Mouse (Mus musculus) CH12.LX (cell line): ENCODE data around the gene Efcab3. TPM values are rescaled to one million over a fixed set of nuclear protein-coding genes. Genes with fewer than 3 reads are reported as not detected.
A peak's percentile ranks its signal among the peaks of the same experiment; 100 is the strongest.

Source experiments
- DNase-seq: peaks from one replicate; pipeline ENCODE4 v3.0.0-alpha.2; 2013; ENCODE audit errors: extremely low read depth
- H3K27ac ChIP-seq: 2 replicates; pipeline ENCODE4 v1.5.1; 2012; ENCODE audit warnings: low read depth, mild to moderate bottlenecking, control low read depth, moderate library complexity; ENCODE audit not compliant: insufficient read depth
- H3K27me3 ChIP-seq: replicated peaks from 2 replicates; pipeline ENCODE3; 2012; ENCODE audit warnings: inconsistent platforms
- H3K36me3 ChIP-seq, 2 experiments: replicated peaks in 1 of 2; 2 replicates each; pipeline versions ENCODE3 to v1.6.1; 2012; ENCODE audit warnings: inconsistent platforms in 1 of 2, low read length in 1 of 2, mild to moderate bottlenecking in 1 of 2, mixed read lengths in 1 of 2, moderate library complexity in 1 of 2; ENCODE audit not compliant: control insufficient read depth in 1 of 2, insufficient read depth in 1 of 2
- H3K4me1 ChIP-seq, 2 experiments: 2 replicates each; pipeline ENCODE4 v1.6.1; 2012; ENCODE audit warnings: inconsistent platforms in 1 of 2, moderate library complexity in 1 of 2; ENCODE audit not compliant: insufficient read depth in 2 of 2, control insufficient read depth in 1 of 2
- H3K4me2 ChIP-seq: 2 replicates; pipeline ENCODE4 v1.6.1; 2012; ENCODE audit warnings: low read depth, mild to moderate bottlenecking, control low read depth; ENCODE audit not compliant: poor library complexity, insufficient read depth, severe bottlenecking
- H3K4me3 ChIP-seq, 3 experiments: fragments of 150-350 bp in 1 of 3; sonication (generic) in 1 of 3; replicated peaks in 1 of 3; 2 replicates each; pipeline versions ENCODE3 to v1.5.1; 2011 to 2012; ENCODE audit warnings: low read depth in 2 of 3, low read length in 2 of 3, mild to moderate bottlenecking in 2 of 3, moderate library complexity in 2 of 3, control low read depth in 1 of 3, improper control_type of control experiment in 1 of 3, inconsistent platforms in 1 of 3, mixed read lengths in 1 of 3; ENCODE audit not compliant: poor library complexity in 1 of 3
- H3K79me2 ChIP-seq: replicated peaks from 2 replicates; pipeline ENCODE4 v1.6.1; 2012; ENCODE audit warnings: mild to moderate bottlenecking, moderate library complexity; ENCODE audit not compliant: control insufficient read depth, poor library complexity, insufficient read depth, severe bottlenecking; ENCODE audit errors: extremely low read depth
- H3K9ac ChIP-seq: 2 replicates; pipeline ENCODE4 v1.6.1; 2012; ENCODE audit warnings: low read depth, mild to moderate bottlenecking, control low read depth, moderate library complexity; ENCODE audit not compliant: insufficient read depth
- H3K9me3 ChIP-seq: replicated peaks from 2 replicates; pipeline ENCODE3; 2012; ENCODE audit warnings: low read length, inconsistent platforms, mixed read lengths
- BHLHE40 ChIP-seq: IDR thresholded peaks from 2 replicates; pipeline ENCODE4 v1.6.1; 2011; ENCODE audit warnings: mild to moderate bottlenecking, low read depth, low read length, improper control_type of control experiment
- CTCF ChIP-seq, 2 experiments: IDR thresholded peaks in 1 of 2; conservative IDR thresholded peaks in 1 of 2; 2 replicates each; pipeline ENCODE4 v1.5.1; 2011 to 2012; ENCODE audit warnings: low read depth in 2 of 2, low read length in 2 of 2, improper control_type of control experiment in 1 of 2, inconsistent platforms in 1 of 2, mild to moderate bottlenecking in 1 of 2, moderate library complexity in 1 of 2
- E2F4 ChIP-seq: IDR thresholded peaks from 2 replicates; pipeline ENCODE4 v1.6.1; 2011; ENCODE audit warnings: low read depth, low read length, improper control_type of control experiment; ENCODE audit not compliant: insufficient replicate concordance
- EP300 ChIP-seq: IDR thresholded peaks from 2 replicates; pipeline ENCODE4 v1.6.1; 2011; ENCODE audit warnings: low read length, improper control_type of control experiment
- ETS1 ChIP-seq: conservative IDR thresholded peaks from 2 replicates; pipeline ENCODE4 v1.6.1; 2012; ENCODE audit warnings: low read depth, mild to moderate bottlenecking, inconsistent platforms, low read length, improper control_type of control experiment, moderate library complexity
- GABPA ChIP-seq: IDR thresholded peaks from 2 replicates; pipeline ENCODE4 v1.6.1; 2012; ENCODE audit warnings: low read depth, low read length, improper control_type of control experiment, inconsistent platforms; ENCODE audit not compliant: insufficient replicate concordance
- HCFC1 ChIP-seq: IDR thresholded peaks from 2 replicates; pipeline ENCODE4 v1.6.1; 2012; ENCODE audit warnings: low read depth, mild to moderate bottlenecking, inconsistent platforms, low read length, improper control_type of control experiment
- IRF4 ChIP-seq: IDR thresholded peaks from 2 replicates; pipeline ENCODE4 v1.6.1; 2014; ENCODE audit warnings: low read depth, mild to moderate bottlenecking, inconsistent platforms, low read length, improper control_type of control experiment
- JUN ChIP-seq: IDR thresholded peaks from 2 replicates; pipeline ENCODE4 v1.6.1; 2011; ENCODE audit warnings: low read depth, mild to moderate bottlenecking, low read length, improper control_type of control experiment, moderate library complexity; ENCODE audit not compliant: insufficient read depth
- JUND ChIP-seq: conservative IDR thresholded peaks from 2 replicates; pipeline ENCODE4 v1.6.1; 2011; ENCODE audit warnings: low read depth, low read length, improper control_type of control experiment
- KAT2A ChIP-seq: IDR thresholded peaks from 2 replicates; pipeline ENCODE4 v1.6.1; 2012; ENCODE audit warnings: low read length, improper control_type of control experiment, inconsistent platforms; ENCODE audit not compliant: insufficient replicate concordance
- MAFK ChIP-seq: IDR thresholded peaks from 2 replicates; pipeline ENCODE4 v1.6.1; 2011; ENCODE audit warnings: low read length, improper control_type of control experiment; ENCODE audit not compliant: insufficient replicate concordance
- MEF2A ChIP-seq: IDR thresholded peaks from 2 replicates; pipeline ENCODE4 v1.6.1; 2014; ENCODE audit warnings: low read depth, mild to moderate bottlenecking, inconsistent platforms, low read length, improper control_type of control experiment, borderline replicate concordance
- MXI1 ChIP-seq: IDR thresholded peaks from 2 replicates; pipeline ENCODE4 v1.6.1; 2011; ENCODE audit warnings: mild to moderate bottlenecking, low read depth, low read length, improper control_type of control experiment
- MYC ChIP-seq: IDR thresholded peaks from 2 replicates; pipeline ENCODE4 v1.6.1; 2011; ENCODE audit warnings: low read depth, mild to moderate bottlenecking, improper control_type of control experiment, low read length
- NELFE ChIP-seq: IDR thresholded peaks from 2 replicates; pipeline ENCODE4 v1.6.1; 2011; ENCODE audit warnings: low read depth, low read length, improper control_type of control experiment
- POLR2A ChIP-seq: IDR thresholded peaks from 2 replicates; pipeline ENCODE4 v1.6.1; 2011; ENCODE audit warnings: low read depth, mild to moderate bottlenecking, improper control_type of control experiment, low read length
- POLR2AphosphoS2 ChIP-seq: IDR thresholded peaks from 2 replicates; pipeline ENCODE4 v1.6.1; 2011; ENCODE audit warnings: low read depth, low read length, improper control_type of control experiment
- RAD21 ChIP-seq: IDR thresholded peaks from 2 replicates; pipeline ENCODE4 v1.6.1; 2011; ENCODE audit warnings: low read depth, mild to moderate bottlenecking, low read length, improper control_type of control experiment, moderate library complexity
- SIN3A ChIP-seq: IDR thresholded peaks from 2 replicates; pipeline ENCODE4 v1.6.1; 2012; ENCODE audit warnings: low read length, improper control_type of control experiment, inconsistent platforms
- TBP ChIP-seq: conservative IDR thresholded peaks from 2 replicates; pipeline ENCODE4 v1.6.1; 2011; ENCODE audit warnings: low read depth, low read length, improper control_type of control experiment
- TCF12 ChIP-seq: IDR thresholded peaks from 2 replicates; pipeline ENCODE4 v1.6.1; 2014; ENCODE audit warnings: low read depth, mild to moderate bottlenecking, inconsistent platforms, low read length, improper control_type of control experiment
- UBTF ChIP-seq: IDR thresholded peaks from 2 replicates; pipeline ENCODE4 v1.6.1; 2012; ENCODE audit warnings: low read depth, mild to moderate bottlenecking, inconsistent platforms, low read length, improper control_type of control experiment, moderate library complexity
- USF1 ChIP-seq: IDR thresholded peaks from 2 replicates; pipeline ENCODE4 v1.6.1; 2014; ENCODE audit warnings: low read depth, mild to moderate bottlenecking, inconsistent platforms, low read length, improper control_type of control experiment
- ZC3H11A ChIP-seq: IDR thresholded peaks from 2 replicates; pipeline ENCODE4 v1.6.1; 2012; ENCODE audit warnings: low read depth, mild to moderate bottlenecking, inconsistent platforms, low read length, improper control_type of control experiment
- ZMIZ1 ChIP-seq: IDR thresholded peaks from 2 replicates; pipeline ENCODE4 v1.6.1; 2012; ENCODE audit warnings: low read depth, mild to moderate bottlenecking, inconsistent platforms, low read length, improper control_type of control experiment
- ZNF384 ChIP-seq: IDR thresholded peaks from 2 replicates; pipeline ENCODE4 v1.6.1; 2012; ENCODE audit warnings: low read depth, low read length, improper control_type of control experiment, inconsistent platforms
- dilution Hi-C: fragments of 300-500 bp; cut with MboI; formaldehyde crosslinking; loops from 2 replicates; pipeline ENCODE4 v1.14.3; 2020; ENCODE audit warnings: low sequenced_read_pairs; ENCODE audit not compliant: extremely low pct_unique_long_range_greater_than_20kb, extremely low pct_ligation_motif_present
- in situ Hi-C: fragments of 300-500 bp; cut with MboI; formaldehyde crosslinking; loops from 3 replicates; pipeline ENCODE4 v1.14.3; 2019; ENCODE audit warnings: low sequenced_read_pairs, low pct_ligation_motif_present, low pct_unique_long_range_greater_than_20kb, mixed read lengths
- polyA plus RNA-seq: library from polyadenylated mRNA; unstranded; fragments of >175 nt; gene quantifications from 2 replicates; pipeline ENCODE4 v1.2.1, GENCODE M21; 2012; ENCODE audit warnings: low read depth; ENCODE audit not compliant: insufficient read length
- total RNA-seq, 2 experiments: library from RNA; depleted of rRNA; stranded (reverse); fragments of 300-350 nt in 1 of 2; fragments of >200 nt in 1 of 2; gene quantifications; 2 replicates each; pipeline ENCODE4 v1.2.3; 2012 to 2014

Gene Efcab3
- total and polyA plus RNA-seq, 3 experiments, result 3.0 to 12.2 (median 5.9) TPM

DNA sequence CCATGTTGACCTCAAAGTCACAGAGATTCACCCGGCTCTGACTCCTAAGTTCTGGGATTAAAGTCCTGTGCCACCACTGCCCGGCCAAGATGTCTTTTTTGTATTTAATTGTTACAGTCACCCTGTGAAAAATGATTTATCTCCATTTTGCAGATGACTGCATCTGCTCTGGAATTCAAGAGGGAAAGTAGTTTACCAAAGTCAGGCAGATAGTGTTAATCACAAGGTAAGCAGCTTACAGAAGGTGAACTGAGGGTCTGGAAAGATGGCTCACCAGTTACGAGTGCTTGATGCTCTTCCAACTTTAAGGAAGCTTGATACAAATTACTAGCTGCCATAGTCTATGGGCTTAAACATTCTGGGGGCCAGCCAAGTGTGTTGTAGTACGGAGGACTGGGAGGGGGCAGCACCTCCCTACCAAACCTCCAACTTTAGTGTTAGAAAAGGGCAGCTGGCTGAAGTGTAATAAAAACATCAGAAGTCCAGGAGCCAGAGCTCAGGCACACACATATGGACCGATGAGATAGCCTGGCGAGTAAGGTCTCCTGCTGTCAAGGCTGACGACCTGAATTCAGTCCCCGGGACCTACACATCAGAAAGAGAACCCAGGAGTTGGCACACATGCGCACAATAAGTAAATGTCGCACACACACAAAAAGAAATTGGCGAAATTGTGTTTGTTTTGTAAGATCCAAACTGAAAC lies 81.3 kb downstream of the Efcab3 start:
- no peaks in the 10 kb centered on the region for H3K27me3 ChIP-seq
- H3K9ac ChIP-seq, result no peak overlapping the region
- no peak for TF ChIP-seq JUND
- TF ChIP-seq CTCF (conservative IDR thresholded peaks at IDR 0.05 in 1 of 2, IDR thresholded peaks at IDR 0.05 in 1 of 2; ENCODE audit: low read depth in 2 of 2, low read length in 2 of 2), result peak in 1 of 2 experiments; percentile 19; a peak in 1 of 4 replicates
- no peak for TF ChIP-seq NELFE
- TF ChIP-seq BHLHE40, result no peak
- no peak for TF ChIP-seq HCFC1
- no peak for TF ChIP-seq E2F4
- no peak for TF ChIP-seq MYC
- peak; percentile 13 for TF ChIP-seq RAD21
- no peak for TF ChIP-seq SIN3A
- TF ChIP-seq MAFK, result no peak
- TF ChIP-seq KAT2A, result no peak
- TF ChIP-seq ZNF384, result no peak
- no peak for TF ChIP-seq UBTF
- no peak for TF ChIP-seq POLR2AphosphoS2
- TF ChIP-seq ETS1, result no peak
- TF ChIP-seq ZC3H11A, result no peak
- in situ Hi-C loops (no loop called here), dilution Hi-C loops (no loop called here)
- no peak for DNase-seq
- H3K4me1 ChIP-seq, result no peaks in the 10 kb centered on the region
- no peaks in the 10 kb centered on the region for H3K79me2 ChIP-seq
- H3K9me3 ChIP-seq, result no peaks in the 10 kb centered on the region
- H3K36me3 ChIP-seq, result peaks cover 16 to 26% of the 10 kb centered on the region in 2 experiments
- H3K27ac ChIP-seq, result no peak overlapping the region
- H3K4me3 ChIP-seq, result no peak overlapping the region
- no peak overlapping the region for H3K4me2 ChIP-seq

DNA sequence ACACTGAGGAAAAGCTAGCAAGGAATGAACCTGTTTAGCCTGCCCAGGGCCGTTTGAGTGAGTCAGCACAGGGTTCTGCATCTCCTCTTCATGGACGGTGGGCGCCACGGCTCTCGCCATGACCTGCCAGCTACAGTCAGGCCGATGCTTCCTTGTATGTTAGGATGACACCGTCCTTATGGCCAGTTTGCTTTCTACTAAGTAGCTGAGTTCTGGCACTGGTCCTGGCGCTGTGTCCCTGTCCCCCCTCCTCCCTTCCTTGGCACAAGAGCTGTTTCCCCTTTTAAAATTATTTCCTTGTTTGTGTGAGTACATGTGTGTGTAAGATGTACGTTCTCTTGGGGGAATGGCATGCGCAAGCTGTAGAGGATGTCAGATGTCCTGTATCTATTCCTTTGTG lies 81.8 kb downstream of the Efcab3 start:
- DNase-seq, result no peak
- no peaks in the 10 kb centered on the region for H3K9me3 ChIP-seq
- in situ Hi-C loops (no loop called here), dilution Hi-C loops (no loop called here)
- H3K79me2 ChIP-seq, result no peaks in the 10 kb centered on the region
- no peak overlapping the region for H3K4me2 ChIP-seq
- no peak overlapping the region for H3K27ac ChIP-seq
- H3K9ac ChIP-seq, result no peak overlapping the region
- no peaks in the 10 kb centered on the region for H3K27me3 ChIP-seq
- no peaks in the 10 kb centered on the region for H3K4me1 ChIP-seq
- H3K36me3 ChIP-seq, result peaks cover 10 to 20% of the 10 kb centered on the region in 2 experiments
- TF ChIP-seq HCFC1 (no peak), ZMIZ1 (no peak), MEF2A (no peak), USF1 (no peak), UBTF (no peak), TBP (no peak), POLR2A (no peak), EP300 (no peak), SIN3A (no peak), MXI1 (no peak), CTCF (conservative IDR thresholded peaks at IDR 0.05 in 1 of 2, IDR thresholded peaks at IDR 0.05 in 1 of 2; ENCODE audit: low read depth in 2 of 2, low read length in 2 of 2) (no peak), GABPA (no peak), MAFK (no peak), IRF4 (no peak), E2F4 (no peak), TCF12 (no peak), NELFE (no peak), JUN (no peak)
- H3K4me3 ChIP-seq, result no peak overlapping the region
